Mouse (Mus musculus): ENCODE measurements around the gene Ccdc92b. TPM values are rescaled to one million over a fixed set of nuclear protein-coding genes. Genes with fewer than 3 reads are reported as not detected.

Ccdc92b gene
- polyA plus RNA-seq, 1 experiment from 2014 or later = 0.10 TPM

GRCm38 (mm10) chr11:74652791-74653191, 33.4 kb downstream of the Ccdc92b start:
- DNase-seq (ENCODE audit: low spot score) = no peak

- no peak for DNase-seq (ENCODE audit: low spot score)
Observed at GRCm38 (mm10) chr11:74653385-74653784, 34.0 kb downstream of the Ccdc92b start.

GRCm38 (mm10) chr11:74655941-74656340, 36.5 kb downstream of the Ccdc92b start:
- no peak for DNase-seq (ENCODE audit: low spot score)

- no peak for DNase-seq (ENCODE audit: low spot score)
Observed at GRCm38 (mm10) chr11:74660336-74660735, 40.9 kb downstream of the Ccdc92b start.

GRCm38 (mm10) chr11:74661641-74662040, 42.2 kb downstream of the Ccdc92b start:
- DNase-seq (ENCODE audit: low spot score) = no peak

- DNase-seq (ENCODE audit: low spot score) = no peak
Observed at GRCm38 (mm10) chr11:74662221-74662620, 42.8 kb downstream of the Ccdc92b start.

GRCm38 (mm10) chr11:74664279-74664678, 44.9 kb downstream of the Ccdc92b start:
- no peak for DNase-seq (ENCODE audit: low spot score)

- no peak for DNase-seq (ENCODE audit: low spot score)
Observed at GRCm38 (mm10) chr11:74664906-74665305, 45.5 kb downstream of the Ccdc92b start.

GRCm38 (mm10) chr11:74665631-74666283, 46.4 kb downstream of the Ccdc92b start:
- no peak for DNase-seq (ENCODE audit: low spot score)

GRCm38 (mm10) chr11:74666284-74666652, 46.9 kb downstream of the Ccdc92b start:
- DNase-seq (ENCODE audit: low spot score) = no peak

GRCm38 (mm10) chr11:74666776-74667581, 47.6 kb downstream of the Ccdc92b start:
- no peak for DNase-seq (ENCODE audit: low spot score)

- no peak for DNase-seq (ENCODE audit: low spot score)
Observed at GRCm38 (mm10) chr11:74667582-74668010, 48.2 kb downstream of the Ccdc92b start.

GRCm38 (mm10) chr11:74668466-74668865, 49.1 kb downstream of the Ccdc92b start:
- DNase-seq (ENCODE audit: low spot score) = no peak

- DNase-seq (ENCODE audit: low spot score) = no peak
Observed at GRCm38 (mm10) chr11:74668971-74669370, 49.6 kb downstream of the Ccdc92b start.

GRCm38 (mm10) chr11:74670151-74670550, 50.7 kb downstream of the Ccdc92b start:
- DNase-seq (ENCODE audit: low spot score) = no peak

- no peak for DNase-seq (ENCODE audit: low spot score)
Observed at GRCm38 (mm10) chr11:74671013-74671412, 51.6 kb downstream of the Ccdc92b start.

GRCm38 (mm10) chr11:74671839-74672238, 52.4 kb downstream of the Ccdc92b start:
- no peak for DNase-seq (ENCODE audit: low spot score)

- no peak for DNase-seq (ENCODE audit: low spot score)
Observed at GRCm38 (mm10) chr11:74672901-74673513, 53.6 kb downstream of the Ccdc92b start.

GRCm38 (mm10) chr11:74673561-74673960, 54.2 kb downstream of the Ccdc92b start:
- DNase-seq (ENCODE audit: low spot score) = no peak

- no peak for DNase-seq (ENCODE audit: low spot score)
Observed at GRCm38 (mm10) chr11:74674713-74675112, 55.3 kb downstream of the Ccdc92b start.

GRCm38 (mm10) chr11:74675156-74675555, 55.8 kb downstream of the Ccdc92b start:
- no peak for DNase-seq (ENCODE audit: low spot score)
